ENCODE assay signal across 8 mouse cellular contexts in genomic region chr15:78934784-78935320, GRCm38 (mm10). TPM values are rescaled to one million over a fixed set of nuclear protein-coding genes. Genes with fewer than 3 reads are reported as not detected.
DNase-seq lines count a peak whose midpoint lies in the region; ATAC-seq lines count a peak whose summit lies in the region.

Gene Nol12 (plus strand): TSS chr15:78934933.

- peak within 1 kb of the TSS; percentile 92 for H3K27ac ChIP-seq in hindbrain, embryonic 10.5 days

- peaks cover 40% of the 10 kb centered on the region for H3K36me3 ChIP-seq in hindbrain, embryonic 10.5 days

- under 1% methylated on average over 42 of the region's 42 CpGs for WGBS in hindbrain, embryonic 10.5 days

- DNase-seq in MN1 (ENCODE audit: low spot score): peak; percentile 96
- DNase-seq in cerebellum, adult 8-10 months: peak; percentile 87
- peak; percentile 90 for DNase-seq in hindbrain, embryonic 10.5 days (ENCODE audit: low spot score)
- DNase-seq in layer of hippocampus, adult 9-11 months: peak; percentile 83
- peak; percentile 90 for DNase-seq in lung, postnatal 10 days
- peak; percentile 78 for DNase-seq in ovary, postnatal 36 days (ENCODE audit: low spot score)
- peak; percentile 84 for DNase-seq in thymus, postnatal 25 days

- H3K9me3 ChIP-seq in hindbrain, embryonic 10.5 days: no peaks in the 10 kb centered on the region

- peak within 1 kb of the TSS; percentile 92 for H3K4me3 ChIP-seq in hindbrain, embryonic 10.5 days

- H3K4me1 ChIP-seq in hindbrain, embryonic 10.5 days (replicated peaks): peaks cover 22% of the 10 kb centered on the region

- ATAC-seq in frontal cortex, adult (ENCODE audit: low TSS enrichment): peak; percentile 81

- no peaks in the 10 kb centered on the region for H3K27me3 ChIP-seq in hindbrain, embryonic 10.5 days (ENCODE audit: insufficient read depth, poor library complexity, severe bottlenecking)

RNA-seq across cellular contexts. Expression of gene Nol12, which starts in this region (rescaled TPM):
- 64.1 and 68.0 TPM in 2 replicates for polyA plus RNA-seq in hindbrain, embryonic 10.5 days (2016; fragmentation: Nextera tagmentation; extraction: Ambion mirVana)

Comparison
In these comparisons a context has a peak if more than half of its experiments do, and no peak if none do; other contexts are left out.
1. Peak in every context shown above with its lines: DNase-seq, ATAC-seq, H3K4me3 ChIP-seq and H3K27ac ChIP-seq.